Mouse (Mus musculus) urinary bladder, postnatal 25 days (tissue): ENCODE results near the gene Plekhg3.
A peak's percentile ranks its signal among the peaks of the same experiment; 100 is the strongest.

Source experiments
- DNase-seq: peaks from one replicate; pipeline ENCODE4 v3.0.0; 2022; ENCODE audit warnings: low spot score

Plekhg3 gene

GRCm38 (mm10) chr12:76527245-76527881 is 3.3 kb upstream of the Plekhg3 start:
- no peak for DNase-seq

GRCm38 (mm10) chr12:76528766-76529165 is 1.9 kb upstream of the Plekhg3 start:
- no peak for DNase-seq

- no peak for DNase-seq
Measured at GRCm38 (mm10) chr12:76531986-76532925, 1.6 kb downstream of the Plekhg3 start.

GRCm38 (mm10) chr12:76532926-76533376 is 2.3 kb downstream of the Plekhg3 start:
- DNase-seq: no peak

GRCm38 (mm10) chr12:76533377-76534222 is 2.9 kb downstream of the Plekhg3 start:
- DNase-seq: peak; percentile 77

GRCm38 (mm10) chr12:76534233-76534632 is 3.5 kb downstream of the Plekhg3 start:
- DNase-seq: no peak

- no peak for DNase-seq
Measured at GRCm38 (mm10) chr12:76534641-76535283, 4.1 kb downstream of the Plekhg3 start.

GRCm38 (mm10) chr12:76535471-76535900 is 4.8 kb downstream of the Plekhg3 start:
- no peak for DNase-seq

GRCm38 (mm10) chr12:76536591-76537153 is 6.0 kb downstream of the Plekhg3 start:
- no peak for DNase-seq

GRCm38 (mm10) chr12:76537434-76537833 is 6.7 kb downstream of the Plekhg3 start:
- DNase-seq: no peak

GRCm38 (mm10) chr12:76540169-76540568 is 9.5 kb downstream of the Plekhg3 start:
- DNase-seq: no peak

GRCm38 (mm10) chr12:76540701-76541221 is 10.1 kb downstream of the Plekhg3 start:
- no peak for DNase-seq

GRCm38 (mm10) chr12:76541475-76541874 is 10.8 kb downstream of the Plekhg3 start:
- DNase-seq: no peak

GRCm38 (mm10) chr12:76541879-76542278 is 11.2 kb downstream of the Plekhg3 start:
- DNase-seq: no peak

- DNase-seq: no peak
Measured at GRCm38 (mm10) chr12:76545786-76546370, 15.2 kb downstream of the Plekhg3 start.

GRCm38 (mm10) chr12:76546383-76547276 is 15.9 kb downstream of the Plekhg3 start:
- DNase-seq: no peak

GRCm38 (mm10) chr12:76547409-76548081 is 16.9 kb downstream of the Plekhg3 start:
- no peak for DNase-seq

- no peak for DNase-seq
Measured at GRCm38 (mm10) chr12:76548082-76548423, 17.4 kb downstream of the Plekhg3 start.

- no peak for DNase-seq
Measured at GRCm38 (mm10) chr12:76549203-76549602, 18.5 kb downstream of the Plekhg3 start.
